Comparison of ENCODE assay signal across 8 mouse cellular contexts in genomic region chr11:5063561-5064281, GRCm38 (mm10). TPM values are rescaled to one million over a fixed set of nuclear protein-coding genes. Genes with fewer than 3 reads are reported as not detected.
A peak's percentile ranks its signal among the peaks of the same experiment; 100 is the strongest.
DNase-seq lines count a peak whose midpoint lies in the region; ATAC-seq lines count a peak whose summit lies in the region.

No protein-coding gene starts in this region.

- peaks cover 19% of the 10 kb centered on the region for H3K36me3 ChIP-seq in hindbrain, embryonic 13.5 days

- ATAC-seq in hindbrain, embryonic 13.5 days (ENCODE audit: low FRiP score), result no peak

- H3K4me1 ChIP-seq in hindbrain, embryonic 13.5 days (replicated peaks), result peaks cover 47% of the 10 kb centered on the region

- peak; percentile 47 to 58 for DNase-seq in cerebellum, postnatal 25 days
- DNase-seq in cerebellum, postnatal 4 days (ENCODE audit: low spot score in 2 of 2), result no peak
- DNase-seq in right cerebral cortex, postnatal 10 days (ENCODE audit: low spot score in 2 of 2), result peak; percentile 53 to 59
- no peak for DNase-seq in right cerebral cortex, postnatal 36 days (ENCODE audit: low spot score in 2 of 2)
- peak; percentile 20 for DNase-seq in lung, postnatal 10 days
- no peak for DNase-seq in thymus, postnatal 0 days (ENCODE audit: low spot score)
- DNase-seq in MN1 (ENCODE audit: low spot score), result no peak

- no peak overlapping the region for H3K27ac ChIP-seq in hindbrain, embryonic 13.5 days

- H3K9ac ChIP-seq in hindbrain, embryonic 13.5 days, result peak overlapping the region; percentile 87

- peaks cover 62% of the 10 kb centered on the region for H3K27me3 ChIP-seq in hindbrain, embryonic 13.5 days

- H3K4me2 ChIP-seq in hindbrain, embryonic 13.5 days, result peak overlapping the region; percentile 91

- peak overlapping the region; percentile 72 for H3K4me3 ChIP-seq in hindbrain, embryonic 13.5 days

- H3K9me3 ChIP-seq in hindbrain, embryonic 13.5 days, result no peaks in the 10 kb centered on the region

- WGBS in hindbrain, embryonic 13.5 days, result 55% methylated on average over 31 of the region's 31 CpGs

RNA-seq across cellular contexts. Expression of gene Gas2l1, which starts 1.4 kb away (rescaled TPM):
- 19.1 and 20.2 TPM in 2 replicates for polyA plus RNA-seq in hindbrain, embryonic 13.5 days (2015; fragmentation: Nextera tagmentation; extraction: Ambion mirVana)
- 12.0 and 12.2 TPM in 2 replicates for polyA plus RNA-seq in thymus, postnatal 0 days (2015; fragmentation: Nextera tagmentation; extraction: Ambion mirVana)

RNA-seq across cellular contexts. Expression of gene Rasl10a, which starts 5.8 kb away (rescaled TPM):
- polyA plus RNA-seq in hindbrain, embryonic 13.5 days (2015; fragmentation: Nextera tagmentation; extraction: Ambion mirVana), result 0.84 and 1.2 TPM in 2 replicates
- polyA plus RNA-seq in thymus, postnatal 0 days (2015; fragmentation: Nextera tagmentation; extraction: Ambion mirVana), result 4.2 and 5.9 TPM in 2 replicates

RNA-seq across cellular contexts. Expression of gene Rhbdd3, which starts 35.0 kb away (rescaled TPM):
- 30.9 and 35.6 TPM in 2 replicates for polyA plus RNA-seq in hindbrain, embryonic 13.5 days (2015; fragmentation: Nextera tagmentation; extraction: Ambion mirVana)
- 17.9 and 19.8 TPM in 2 replicates for polyA plus RNA-seq in thymus, postnatal 0 days (2015; fragmentation: Nextera tagmentation; extraction: Ambion mirVana)

RNA-seq across cellular contexts. Expression of gene Ewsr1, which starts 35.3 kb away (rescaled TPM):
- polyA plus RNA-seq in hindbrain, embryonic 13.5 days (2015; fragmentation: Nextera tagmentation; extraction: Ambion mirVana), result 670 and 686 TPM in 2 replicates
- 501 and 565 TPM in 2 replicates for polyA plus RNA-seq in thymus, postnatal 0 days (2015; fragmentation: Nextera tagmentation; extraction: Ambion mirVana)

Comparison
In these comparisons a context has a peak if more than half of its experiments do, and no peak if none do; other contexts are left out.
1. DNase-seq: peak in cerebellum, postnatal 25 days (2 of 2), right cerebral cortex, postnatal 10 days (2 of 2) and lung, postnatal 10 days (single experiment); none in cerebellum, postnatal 4 days (0 of 2), right cerebral cortex, postnatal 36 days (0 of 2), thymus, postnatal 0 days (single experiment) and MN1 (single experiment).